Mouse (Mus musculus): Measurements from ENCODE around the gene Gabrd. TPM values are rescaled to one million over a fixed set of nuclear protein-coding genes. Genes with fewer than 3 reads are reported as not detected.

Gabrd gene
- polyA plus RNA-seq, 1 experiment from 2014 or later: not detected

DNA sequence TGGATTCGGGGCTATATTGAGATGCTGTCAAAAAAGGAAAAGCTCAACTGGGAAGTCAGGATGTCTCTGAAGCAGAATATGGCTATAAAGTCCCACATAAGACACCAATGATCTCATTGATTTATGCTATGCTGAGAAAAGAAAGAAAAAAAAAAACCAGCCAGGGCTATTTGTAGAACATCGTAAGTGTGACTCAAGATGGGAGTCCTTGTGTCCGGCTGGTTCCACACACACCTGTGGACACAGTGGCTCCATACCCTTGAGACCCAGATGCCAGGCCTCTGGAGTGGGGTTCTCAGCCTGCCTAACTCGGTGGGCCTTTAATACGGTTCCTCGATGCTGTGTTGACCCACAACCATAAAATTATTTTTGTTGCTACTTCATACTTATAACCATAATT is 14.2 kb upstream of the Gabrd start:
- WGBS: 93% methylated on average over 6 of the region's 6 CpGs
- Histone ChIP-seq H3K4me1 (peaks cover 22% of the 10 kb centered on the region), H3K27me3 (ENCODE audit: poor library complexity, severe bottlenecking) (peaks cover 4% of the 10 kb centered on the region), H3K4me3 (no peak overlapping the region), H3K9me3 (no peaks in the 10 kb centered on the region), H3K36me3 (replicated peaks) (peaks cover 6% of the 10 kb centered on the region; the same call in 1 of the 2 replicates), H3K27ac (no peak overlapping the region)
- no peak for DNase-seq (ENCODE audit: extremely low spot score, low spot score)

DNA sequence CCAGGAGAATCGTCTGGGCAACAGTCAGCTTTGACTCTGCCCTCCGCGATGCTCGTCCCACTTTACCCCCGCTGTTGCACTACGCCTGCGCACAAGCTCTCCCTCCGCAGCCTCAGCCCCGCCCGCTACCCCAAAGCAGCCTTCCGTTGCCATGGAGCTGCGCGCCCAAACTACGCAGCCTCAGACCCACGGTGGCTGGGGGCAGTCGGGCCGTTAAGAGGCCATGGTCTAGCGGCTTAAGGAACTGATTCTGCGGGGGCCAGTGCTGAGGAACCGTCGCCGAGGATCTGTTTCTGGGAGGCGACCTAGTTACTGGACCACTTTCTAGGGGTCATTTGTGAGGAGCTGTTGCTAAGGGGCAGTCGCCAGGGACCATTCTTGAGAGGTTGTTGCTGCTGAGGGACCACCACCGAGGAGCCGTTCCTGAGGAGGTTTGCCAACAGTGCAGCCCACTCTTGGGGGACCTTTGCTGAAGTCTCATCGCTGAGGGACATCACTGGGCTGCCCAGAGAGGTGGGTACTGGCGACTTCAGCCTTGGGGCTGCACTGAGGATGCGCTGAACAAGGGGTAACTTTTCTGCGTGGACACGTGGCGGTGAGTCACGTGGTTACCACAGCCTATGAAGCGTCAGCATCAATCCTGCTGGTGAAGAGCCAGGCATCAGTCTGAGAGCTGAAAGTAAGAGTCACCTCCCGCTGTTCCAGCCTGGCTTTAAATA is 11.3 kb upstream of the Gabrd start, which contains the start of gene Cfap74:
TSS of gene Cfap74 (plus strand) at position 133 of the 719 bp plus-strand sequence.
- peak within 1 kb of the TSS; percentile 82 for H3K27ac ChIP-seq
- peak within 1 kb of the TSS; percentile 58 for H3K4me3 ChIP-seq
- peaks cover 3% of the 10 kb centered on the region for H3K9me3 ChIP-seq
- under 1% methylated on average over 35 of the region's 35 CpGs for WGBS
- H3K36me3 ChIP-seq (replicated peaks): 0 out of 2 replicates have a peak, but pooled peaks cover 3% of the 10 kb centered on the region
- DNase-seq (ENCODE audit: extremely low spot score, low spot score): peak; percentile 94
- H3K27me3 ChIP-seq (ENCODE audit: poor library complexity, severe bottlenecking): peaks cover 7% of the 10 kb centered on the region
- peaks cover 22% of the 10 kb centered on the region for H3K4me1 ChIP-seq

DNA sequence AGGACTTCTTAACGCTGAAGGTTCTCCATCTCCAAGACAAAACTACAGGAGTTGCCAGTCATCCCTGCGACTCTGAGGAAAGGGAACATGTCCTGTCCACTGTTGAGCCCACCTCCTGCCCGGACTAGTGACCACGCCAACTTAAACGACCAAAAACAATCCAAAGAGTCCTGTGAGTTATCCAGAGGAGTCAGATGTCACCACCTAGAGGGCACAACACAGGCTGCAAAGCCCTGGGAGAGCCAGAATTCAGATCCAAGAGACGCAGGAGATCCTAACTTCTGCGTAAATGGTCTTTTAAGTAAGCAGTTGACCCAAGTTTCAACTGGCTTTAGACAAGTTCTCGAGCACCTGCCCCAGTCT is 10.8 kb upstream of the Gabrd start:
- H3K27me3 ChIP-seq (ENCODE audit: poor library complexity, severe bottlenecking): peaks cover 7% of the 10 kb centered on the region
- H3K4me3 ChIP-seq: peak overlapping the region; percentile 58
- peak overlapping the region; percentile 82 for H3K27ac ChIP-seq
- H3K9me3 ChIP-seq: peaks cover 5% of the 10 kb centered on the region
- 2% methylated on average over 8 of the region's 8 CpGs for WGBS
- H3K36me3 ChIP-seq (replicated peaks): 0 out of 2 replicates have a peak, but pooled peaks cover 3% of the 10 kb centered on the region
- H3K4me1 ChIP-seq: peaks cover 22% of the 10 kb centered on the region
- no peak for DNase-seq (ENCODE audit: extremely low spot score, low spot score)

DNA sequence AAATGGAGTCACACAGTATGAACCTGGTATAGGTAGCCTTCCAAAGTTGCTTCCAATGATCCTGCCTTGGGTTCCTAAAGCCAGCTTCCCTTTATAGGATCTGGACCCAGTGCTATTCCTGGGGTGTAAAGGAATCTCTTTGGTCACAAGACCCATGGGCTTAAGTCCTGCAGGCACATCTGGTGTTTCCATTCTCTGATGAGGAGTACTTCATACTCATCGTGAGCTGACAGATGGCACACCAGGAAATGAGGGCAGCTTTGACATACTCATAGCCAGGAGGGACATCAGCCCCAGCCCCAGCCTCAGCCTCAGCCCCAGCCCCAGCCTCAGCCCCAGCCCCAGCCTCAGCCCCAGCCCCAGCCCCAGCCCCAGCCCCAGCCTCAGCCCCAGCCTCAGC is 4.6 kb upstream of the Gabrd start:
- peaks cover 5% of the 10 kb centered on the region for H3K9me3 ChIP-seq
- peaks cover 41% of the 10 kb centered on the region for H3K27me3 ChIP-seq (ENCODE audit: poor library complexity, severe bottlenecking)
- 81% methylated on average over 1 of the region's 1 CpGs for WGBS
- H3K4me3 ChIP-seq: no peak overlapping the region
- H3K36me3 ChIP-seq (replicated peaks): no peaks in the 10 kb centered on the region
- no peak for DNase-seq (ENCODE audit: extremely low spot score, low spot score)
- peaks cover 10% of the 10 kb centered on the region for H3K4me1 ChIP-seq
- no peak overlapping the region for H3K27ac ChIP-seq

DNA sequence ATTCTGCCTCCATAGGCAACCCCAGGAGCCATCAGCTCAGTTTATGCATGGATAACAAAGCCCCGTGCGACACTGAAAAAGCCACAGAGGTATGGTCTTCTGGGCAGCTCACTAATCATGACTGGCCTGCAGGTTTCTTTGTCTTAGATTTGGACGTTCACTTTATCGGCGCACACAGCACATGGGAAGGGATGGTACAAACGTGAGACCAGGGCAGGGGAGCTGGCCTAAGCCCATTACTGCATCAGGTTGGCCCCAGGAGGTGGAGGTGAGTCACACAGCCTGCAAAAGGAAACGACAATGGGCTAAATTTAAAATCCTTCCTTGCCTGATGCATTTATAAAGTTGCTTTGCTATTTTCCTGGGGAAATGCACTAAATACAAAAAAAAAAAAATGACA is 3.2 kb upstream of the Gabrd start:
- no peak overlapping the region for H3K4me3 ChIP-seq
- no peak overlapping the region for H3K27ac ChIP-seq
- H3K27me3 ChIP-seq (ENCODE audit: poor library complexity, severe bottlenecking): peaks cover 48% of the 10 kb centered on the region
- no peak for DNase-seq (ENCODE audit: extremely low spot score, low spot score)
- no peaks in the 10 kb centered on the region for H3K36me3 ChIP-seq (replicated peaks)
- peaks cover 5% of the 10 kb centered on the region for H3K9me3 ChIP-seq
- H3K4me1 ChIP-seq: peaks cover 11% of the 10 kb centered on the region
- 72% methylated on average over 7 of the region's 7 CpGs for WGBS

DNA sequence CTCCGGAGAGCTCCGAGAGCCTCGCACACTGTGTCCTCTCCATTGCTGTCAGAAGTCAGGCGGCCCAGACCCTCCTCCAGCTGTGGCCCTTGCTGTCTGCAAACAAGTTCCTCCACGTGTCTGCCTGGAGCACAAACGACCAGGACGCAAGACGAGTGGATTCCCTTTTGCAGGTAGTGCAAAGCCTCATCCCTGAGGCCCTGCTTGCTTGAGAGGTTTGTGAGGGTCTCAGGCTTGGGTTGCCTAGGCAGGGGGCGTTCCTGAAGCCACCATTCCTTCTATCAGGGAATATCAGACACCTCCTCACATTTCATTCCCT is 269 bp upstream of the Gabrd start:
- Histone ChIP-seq H3K4me3 (peak overlapping the region; percentile 52), H3K36me3 (replicated peaks) (no peaks in the 10 kb centered on the region), H3K27me3 (ENCODE audit: poor library complexity, severe bottlenecking) (peaks cover 56% of the 10 kb centered on the region), H3K9me3 (no peaks in the 10 kb centered on the region), H3K27ac (no peak overlapping the region), H3K4me1 (peaks cover 11% of the 10 kb centered on the region)
- DNase-seq (ENCODE audit: extremely low spot score, low spot score): no peak
- WGBS: 3% methylated on average over 9 of the region's 9 CpGs

DNA sequence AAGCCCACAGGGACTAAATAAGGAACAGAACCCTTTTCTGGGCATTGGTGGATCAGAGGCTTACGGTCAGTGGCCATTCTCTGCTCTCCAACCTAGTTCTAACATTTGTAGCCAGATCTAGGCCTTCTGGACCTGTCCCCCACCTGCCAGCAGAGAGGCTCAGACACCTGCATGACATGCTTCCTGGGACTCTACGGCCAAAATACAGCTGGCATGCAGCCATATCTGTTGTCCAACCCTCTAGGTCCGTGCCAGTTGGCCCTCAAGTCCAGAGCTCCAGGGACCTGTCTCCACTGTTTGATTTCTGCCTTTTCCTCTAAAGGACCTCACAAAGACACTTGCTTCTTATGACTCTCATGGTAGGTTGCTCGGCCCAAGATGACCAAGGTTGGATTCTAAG is 1.2 kb downstream of the Gabrd start:
- Histone ChIP-seq H3K27ac (no peak overlapping the region), H3K36me3 (replicated peaks) (no peaks in the 10 kb centered on the region), H3K9me3 (no peaks in the 10 kb centered on the region), H3K4me1 (peaks cover 11% of the 10 kb centered on the region), H3K4me3 (no peak overlapping the region), H3K27me3 (ENCODE audit: poor library complexity, severe bottlenecking) (peaks cover 56% of the 10 kb centered on the region)
- no peak for DNase-seq (ENCODE audit: extremely low spot score, low spot score)
- 85% methylated on average over 4 of the region's 4 CpGs for WGBS

DNA sequence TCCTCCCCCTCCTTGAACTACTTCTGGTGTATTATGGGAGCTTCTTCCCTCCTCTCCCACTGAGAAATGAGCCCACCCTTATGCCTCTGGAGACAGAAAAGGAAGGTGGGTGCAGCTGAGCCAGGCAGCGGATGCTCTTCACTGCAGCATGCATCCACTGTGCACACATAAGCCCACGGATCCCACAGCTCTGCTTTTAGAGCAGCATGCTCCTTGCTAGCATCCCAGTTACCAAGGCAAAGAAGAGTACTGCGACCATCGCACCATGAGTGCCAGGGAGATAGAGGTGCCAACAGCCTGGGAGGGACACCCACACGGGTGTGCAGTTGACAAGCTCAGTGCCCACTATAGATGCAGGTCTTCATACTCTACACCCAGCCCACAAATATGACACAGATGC is 2.4 kb downstream of the Gabrd start:
- no peak for DNase-seq (ENCODE audit: extremely low spot score, low spot score)
- Histone ChIP-seq H3K27ac (no peak overlapping the region), H3K4me1 (peaks cover 11% of the 10 kb centered on the region), H3K4me3 (no peak overlapping the region), H3K36me3 (replicated peaks) (no peaks in the 10 kb centered on the region), H3K9me3 (no peaks in the 10 kb centered on the region), H3K27me3 (ENCODE audit: poor library complexity, severe bottlenecking) (peaks cover 51% of the 10 kb centered on the region)
- 92% methylated on average over 5 of the region's 5 CpGs for WGBS

DNA sequence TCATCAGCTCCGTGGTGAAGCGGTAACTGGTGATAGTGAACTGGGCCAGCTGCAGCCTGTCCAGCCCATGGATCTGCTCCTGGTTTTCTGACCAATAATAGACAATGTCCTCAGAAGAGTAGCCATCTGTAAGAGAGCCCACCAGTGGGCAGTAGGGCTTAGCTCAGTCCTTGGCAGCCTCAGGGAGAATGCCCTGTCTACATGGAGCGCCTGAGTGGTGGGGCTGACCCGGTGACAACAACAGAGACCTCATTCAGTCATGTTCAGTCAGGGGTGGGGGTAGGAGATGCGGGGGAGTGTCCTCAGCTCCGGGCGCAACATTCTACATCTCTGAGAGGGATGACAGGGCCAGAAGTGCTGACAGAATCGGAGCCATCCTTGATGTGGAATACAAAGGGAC is 10.7 kb downstream of the Gabrd start:
- Histone ChIP-seq H3K4me3 (no peak overlapping the region), H3K27me3 (ENCODE audit: poor library complexity, severe bottlenecking) (0 out of 2 replicates have a peak, but pooled peaks cover 4% of the 10 kb centered on the region), H3K36me3 (replicated peaks) (no peaks in the 10 kb centered on the region), H3K27ac (no peak overlapping the region), H3K4me1 (peaks cover 8% of the 10 kb centered on the region), H3K9me3 (no peaks in the 10 kb centered on the region)
- 89% methylated on average over 8 of the region's 8 CpGs for WGBS
- DNase-seq (ENCODE audit: extremely low spot score, low spot score): no peak

DNA sequence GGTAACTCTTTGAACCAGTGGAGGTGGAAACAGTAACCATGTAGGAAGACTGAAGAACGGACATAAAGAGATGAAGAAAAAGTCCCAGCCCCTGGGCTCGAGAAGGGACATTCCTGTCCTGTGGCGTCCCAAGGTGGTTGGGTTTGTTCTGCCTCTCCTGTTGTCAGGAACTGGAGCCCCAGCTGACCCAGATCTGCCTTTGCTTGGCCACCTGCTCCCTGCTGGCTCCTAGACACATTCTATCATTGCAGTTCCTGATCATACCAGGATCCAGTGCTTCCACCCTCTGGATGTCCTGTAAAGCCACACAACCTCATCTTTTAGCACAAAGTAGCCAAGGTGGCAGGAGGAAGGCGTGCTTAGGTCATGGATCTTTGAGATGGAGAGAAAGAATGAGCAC is 14.6 kb downstream of the Gabrd start:
- Histone ChIP-seq H3K9me3 (no peaks in the 10 kb centered on the region), H3K27ac (no peak overlapping the region), H3K4me3 (no peak overlapping the region), H3K36me3 (replicated peaks) (no peaks in the 10 kb centered on the region), H3K4me1 (peaks cover 12% of the 10 kb centered on the region), H3K27me3 (ENCODE audit: poor library complexity, severe bottlenecking) (0 out of 2 replicates have a peak, but pooled peaks cover 4% of the 10 kb centered on the region)
- WGBS: 79% methylated on average over 4 of the region's 4 CpGs
- no peak for DNase-seq (ENCODE audit: extremely low spot score, low spot score)

DNA sequence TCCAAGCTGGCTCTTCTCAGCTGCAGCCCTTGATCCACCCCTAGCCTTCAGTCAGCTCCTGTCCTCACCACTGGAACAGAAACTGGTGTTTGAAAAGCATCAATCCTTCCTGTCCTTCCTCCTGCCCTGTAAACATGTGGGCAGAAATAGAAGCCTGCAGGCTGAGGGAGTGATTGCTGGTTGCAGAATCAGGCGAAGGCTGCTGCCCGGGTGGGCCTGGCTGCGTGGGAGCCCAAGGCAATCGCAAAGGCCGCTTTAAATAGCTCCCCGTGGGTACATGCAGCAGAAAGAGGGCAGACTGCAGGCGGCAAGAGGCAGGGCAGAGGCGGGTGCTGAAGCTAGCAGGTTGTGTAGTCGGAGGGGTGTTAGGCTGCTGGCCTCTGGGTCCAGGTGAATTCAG is 15.2 kb downstream of the Gabrd start:
- 30% methylated on average over 9 of the region's 9 CpGs for WGBS
- no peak overlapping the region for H3K27ac ChIP-seq
- H3K27me3 ChIP-seq (ENCODE audit: poor library complexity, severe bottlenecking): 0 out of 2 replicates have a peak, but pooled peaks cover 4% of the 10 kb centered on the region
- peaks cover 12% of the 10 kb centered on the region for H3K4me1 ChIP-seq
- no peak overlapping the region for H3K4me3 ChIP-seq
- no peaks in the 10 kb centered on the region for H3K36me3 ChIP-seq (replicated peaks)
- DNase-seq (ENCODE audit: extremely low spot score, low spot score): no peak
- H3K9me3 ChIP-seq: no peaks in the 10 kb centered on the region

DNA sequence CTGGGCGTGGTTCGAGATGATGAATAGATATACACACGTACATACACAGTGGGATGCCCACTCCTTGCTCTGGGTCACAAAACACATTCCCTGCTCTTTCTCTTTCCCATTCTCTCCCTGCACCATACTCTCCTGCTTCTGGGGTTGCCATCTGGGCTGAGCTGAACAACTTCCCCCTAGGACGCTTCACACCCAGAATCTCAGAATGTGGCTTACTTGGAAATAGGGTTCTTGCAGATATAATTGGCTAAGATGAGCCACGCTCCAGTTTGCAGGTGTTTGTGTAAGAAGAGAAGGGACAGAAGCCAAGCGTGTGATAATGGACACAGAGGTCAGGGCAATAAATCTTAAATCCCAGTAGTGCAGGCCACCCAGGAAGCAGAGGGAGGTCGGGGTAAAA is 15.9 kb downstream of the Gabrd start:
- no peaks in the 10 kb centered on the region for H3K36me3 ChIP-seq (replicated peaks)
- 73% methylated on average over 7 of the region's 7 CpGs for WGBS
- H3K27ac ChIP-seq: no peak overlapping the region
- 0 out of 2 replicates have a peak, but pooled peaks cover 4% of the 10 kb centered on the region for H3K27me3 ChIP-seq (ENCODE audit: poor library complexity, severe bottlenecking)
- DNase-seq (ENCODE audit: extremely low spot score, low spot score): no peak
- no peak overlapping the region for H3K4me3 ChIP-seq
- H3K4me1 ChIP-seq: peaks cover 12% of the 10 kb centered on the region
- no peaks in the 10 kb centered on the region for H3K9me3 ChIP-seq

DNA sequence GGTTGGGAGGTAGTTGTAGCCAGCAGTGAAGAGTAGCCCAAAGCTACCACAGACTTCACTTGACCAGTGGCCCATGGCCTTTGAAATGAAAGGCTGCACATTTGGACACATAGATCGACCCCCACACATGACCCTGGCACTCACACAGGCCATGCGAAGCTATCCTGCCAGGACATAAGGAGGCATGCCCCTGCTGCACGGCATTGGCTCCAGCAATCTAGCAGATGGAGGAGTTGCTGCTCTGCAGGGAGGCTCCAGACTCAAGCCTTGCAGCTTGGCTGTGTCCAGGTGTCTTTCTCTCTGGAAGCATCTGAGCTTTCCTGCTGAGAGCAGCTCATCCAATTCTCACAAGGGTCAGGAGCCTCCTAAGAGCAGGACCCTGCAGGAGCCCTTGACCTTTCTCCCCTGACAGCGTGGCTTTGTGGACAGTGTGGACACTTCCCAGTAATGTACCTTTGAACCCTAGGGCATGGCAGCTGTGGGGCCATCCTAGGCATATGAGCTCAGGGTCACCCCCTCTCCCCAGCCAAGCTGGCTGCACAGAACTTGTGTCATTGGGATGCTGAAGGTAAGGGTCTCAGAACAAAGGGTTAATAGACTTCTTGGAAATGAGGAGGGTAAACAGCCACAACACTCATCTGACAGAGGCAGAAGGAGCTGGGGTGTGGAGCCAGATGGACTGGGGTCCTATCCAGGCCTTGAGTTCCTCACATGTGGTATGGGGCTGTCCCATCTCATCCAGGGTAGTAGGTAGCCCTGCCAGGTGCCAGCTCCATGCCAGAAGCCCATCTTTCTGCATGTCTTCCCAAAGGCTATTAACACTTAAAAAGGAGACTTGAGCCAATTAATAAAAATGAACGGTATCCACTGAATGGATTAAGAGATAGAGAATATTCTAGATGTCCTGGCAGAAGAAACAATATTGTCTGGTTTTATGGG is 25.8 kb downstream of the Gabrd start:
- H3K36me3 ChIP-seq (replicated peaks): no peaks in the 10 kb centered on the region
- H3K27me3 ChIP-seq (ENCODE audit: poor library complexity, severe bottlenecking): no peaks in the 10 kb centered on the region
- no peak for DNase-seq (ENCODE audit: extremely low spot score, low spot score)
- peaks cover 12% of the 10 kb centered on the region; the same call in 1 of the 2 replicates for H3K4me1 ChIP-seq
- H3K9me3 ChIP-seq: no peaks in the 10 kb centered on the region
- H3K27ac ChIP-seq: no peak overlapping the region
- no peak overlapping the region for H3K4me3 ChIP-seq
- 75% methylated on average over 5 of the region's 5 CpGs for WGBS

Measured in forebrain, embryonic 10.5 days (tissue).